Mouse (Mus musculus): ENCODE results near the gene Bbx.
A peak's percentile ranks its signal among the peaks of the same experiment; 100 is the strongest.

Gene Bbx

DNA sequence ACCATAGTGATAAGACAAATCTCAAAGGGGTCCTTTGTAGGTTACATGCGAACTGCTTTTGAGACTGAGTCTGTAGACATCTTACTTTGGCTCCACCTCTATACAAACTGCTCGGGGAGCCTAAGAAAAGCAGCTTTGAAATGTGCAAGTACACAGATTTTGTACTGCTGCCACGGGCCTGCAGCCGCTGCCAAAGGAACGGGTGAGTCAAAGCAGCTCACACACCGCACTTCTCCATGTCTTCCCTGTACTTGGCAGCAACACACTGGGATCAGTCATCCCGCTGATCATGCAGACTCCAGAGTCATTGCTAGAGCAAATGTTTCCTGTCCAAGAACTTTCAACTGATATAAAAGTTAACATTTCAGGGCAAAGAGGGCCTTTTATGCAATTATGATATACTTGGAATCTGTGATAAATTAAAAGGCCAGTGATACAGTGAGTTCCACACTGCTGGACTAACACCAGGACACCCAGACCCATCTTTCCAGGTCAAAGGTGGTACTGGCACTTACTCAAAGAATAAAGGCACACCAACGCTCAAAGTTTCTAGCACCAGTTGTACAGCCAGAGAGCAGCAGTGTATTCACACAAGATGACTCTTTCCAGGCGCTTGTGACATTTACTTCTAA, 122.7 kb downstream of the Bbx start:
- peak; percentile 98 for DNase-seq

DNA sequence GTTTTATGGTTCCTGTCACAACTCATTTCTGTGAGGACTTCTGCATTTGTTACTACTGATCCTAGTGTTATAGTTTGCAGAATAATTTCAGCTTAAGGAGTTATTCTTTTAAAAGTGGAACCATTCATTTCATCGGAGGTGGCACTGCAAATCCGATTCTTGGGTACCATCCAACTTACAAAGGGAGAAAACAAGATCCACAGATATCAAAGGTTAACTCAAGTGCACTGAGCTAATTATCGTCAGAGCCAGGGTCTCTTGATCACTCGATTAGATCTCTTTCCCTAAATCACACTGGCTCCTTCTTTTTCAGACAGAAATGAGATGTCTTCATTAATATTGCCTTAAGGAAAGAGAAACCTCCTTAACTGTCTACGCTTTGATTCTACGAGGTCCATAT, 123.9 kb downstream of the Bbx start:
- no peak for DNase-seq

DNA sequence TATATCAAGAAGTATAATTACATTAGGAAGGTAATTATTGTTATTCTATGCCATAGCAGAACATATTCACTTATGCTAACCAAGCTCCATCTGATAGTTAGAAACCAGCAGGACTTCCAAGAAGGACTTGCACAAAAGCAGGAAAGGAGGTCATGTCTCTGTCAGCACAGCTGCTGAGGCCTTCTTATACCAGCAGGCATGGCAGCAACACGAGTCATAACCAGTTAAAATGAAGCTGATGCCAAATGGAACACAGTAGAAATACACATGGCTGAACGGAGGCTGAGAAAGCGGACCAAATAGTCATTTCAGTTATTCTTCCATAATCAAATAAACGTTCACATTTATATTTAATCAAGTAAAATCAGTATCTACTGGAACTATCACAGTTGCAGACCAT, 125.0 kb downstream of the Bbx start:
- DNase-seq, result no peak

GRCm38 (mm10) chr16:50306727-50307126, 125.5 kb downstream of the Bbx start:
- DNase-seq, result no peak

DNA sequence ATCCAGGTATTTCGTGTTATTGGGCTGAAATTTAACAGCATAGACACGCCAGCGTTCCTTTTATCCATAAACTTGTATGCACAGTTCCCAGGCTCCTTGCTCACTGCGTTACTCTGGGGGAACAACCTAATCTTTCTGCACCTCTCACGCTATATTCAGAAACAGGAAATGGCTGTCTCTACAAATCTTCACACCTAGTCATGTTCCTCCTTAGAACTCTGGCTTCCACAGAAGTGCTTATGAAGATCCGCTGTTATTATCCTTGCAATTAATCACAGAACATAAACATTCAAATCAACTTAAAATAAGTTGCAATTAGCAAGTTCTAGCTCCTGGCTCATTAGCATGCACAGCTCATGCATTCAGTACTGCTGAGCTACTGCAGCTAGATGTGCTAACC, 127.0 kb downstream of the Bbx start:
- no peak for DNase-seq

GRCm38 (mm10) chr16:50302566-50302965, 129.6 kb downstream of the Bbx start:
- DNase-seq, result no peak

- no peak for DNase-seq
These were observed 133.3 kb downstream of the Bbx start for GRCm38 (mm10) chr16:50298743-50299443.

DNA sequence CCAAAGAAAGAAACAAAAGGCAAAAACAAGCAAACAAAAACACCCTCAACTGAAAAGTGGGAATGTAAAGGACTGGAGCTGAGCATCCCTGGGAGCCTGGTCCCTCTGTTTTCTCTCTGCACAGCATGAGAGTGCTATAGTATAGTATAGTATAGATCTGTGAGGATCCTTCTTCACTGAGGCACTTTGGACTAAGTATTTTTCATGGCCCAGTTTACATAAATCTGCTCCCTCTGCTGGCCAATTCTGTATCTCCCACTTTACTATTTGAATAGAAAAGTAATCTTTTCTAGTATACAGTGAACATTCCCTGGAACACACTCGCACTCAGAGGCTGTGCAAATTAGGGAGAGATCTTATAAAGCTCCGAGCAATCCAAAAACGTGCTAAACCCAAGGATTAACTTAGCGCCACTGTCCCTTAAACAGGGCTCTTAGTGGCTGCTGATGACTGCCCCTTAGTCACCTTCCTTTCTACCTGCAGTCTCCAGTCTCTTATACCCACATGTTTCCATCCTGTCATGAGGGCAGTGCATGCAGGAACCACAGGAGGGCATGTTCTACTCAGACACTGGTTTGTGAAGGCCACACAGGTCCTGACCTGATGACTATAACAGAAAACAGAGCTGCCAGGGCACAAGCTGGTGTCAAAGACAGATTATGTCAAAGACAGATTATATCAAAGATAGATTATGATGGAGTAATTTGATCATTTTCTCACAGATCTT, 138.5 kb downstream of the Bbx start:
- no peak for DNase-seq

DNA sequence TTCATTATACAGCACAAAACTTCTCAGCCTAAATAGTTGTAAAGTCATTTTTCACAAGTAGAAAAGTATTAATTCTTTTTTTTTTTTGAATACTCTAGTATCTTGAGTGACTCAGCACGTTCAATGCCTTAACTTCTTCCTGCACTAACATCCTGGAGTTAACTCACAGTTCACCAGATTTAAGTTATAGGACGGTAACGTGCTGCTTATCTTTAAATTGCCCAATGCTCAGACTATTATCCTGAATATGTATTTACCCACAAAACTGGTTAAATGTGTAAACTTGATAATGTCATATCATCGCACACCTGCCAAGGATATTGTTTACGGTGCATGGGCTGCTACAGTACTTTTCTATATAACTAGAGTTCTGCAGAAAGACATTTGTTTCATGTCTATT, 139.4 kb downstream of the Bbx start:
- DNase-seq, result no peak

- no peak for DNase-seq
These were observed 142.4 kb downstream of the Bbx start for GRCm38 (mm10) chr16:50289764-50290163.

- no peak for DNase-seq
These were observed 159.4 kb downstream of the Bbx start for GRCm38 (mm10) chr16:50272813-50273212.

DNA sequence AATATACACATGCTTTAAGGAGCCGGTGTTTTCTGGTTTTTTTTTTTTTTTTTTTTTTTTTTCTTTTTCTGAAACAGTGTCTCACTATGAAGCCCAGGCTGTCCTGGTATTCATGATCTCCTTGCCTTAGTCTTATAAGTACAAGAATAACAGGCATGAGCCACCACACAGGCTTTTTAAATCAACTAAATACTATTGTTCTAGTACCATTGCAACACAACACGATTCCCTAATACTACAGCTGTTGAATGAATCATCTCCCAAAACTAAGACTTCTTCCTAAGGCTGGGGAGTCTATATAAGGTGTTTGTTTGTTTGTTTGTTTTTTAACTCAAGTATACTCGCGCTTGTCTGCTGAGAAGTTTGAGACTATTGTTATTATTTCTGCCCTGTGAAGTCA, 169.5 kb downstream of the Bbx start:
- no peak for DNase-seq

DNA sequence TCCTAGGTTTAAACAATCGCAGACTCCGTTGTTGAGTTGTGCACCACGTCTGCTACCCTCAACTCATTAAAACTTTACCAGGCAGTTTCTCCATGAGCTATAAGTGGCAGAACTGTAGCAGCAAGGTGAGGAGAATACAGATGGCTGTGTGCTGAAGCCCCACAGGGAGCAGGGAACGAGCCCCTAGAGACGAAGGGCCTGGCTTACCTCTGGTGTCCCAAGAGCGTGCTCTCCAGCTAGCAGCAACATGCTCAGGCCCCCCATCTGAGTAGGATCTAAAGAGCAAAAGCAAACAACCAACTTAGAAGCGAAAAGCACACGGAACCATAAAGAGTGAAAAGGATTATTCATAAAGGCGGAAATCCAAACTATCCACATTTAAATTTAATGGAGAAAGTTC, 170.0 kb downstream of the Bbx start:
- peak; percentile 70 for DNase-seq

- no peak for DNase-seq
These were observed 170.4 kb downstream of the Bbx start for GRCm38 (mm10) chr16:50261741-50262140.

DNA sequence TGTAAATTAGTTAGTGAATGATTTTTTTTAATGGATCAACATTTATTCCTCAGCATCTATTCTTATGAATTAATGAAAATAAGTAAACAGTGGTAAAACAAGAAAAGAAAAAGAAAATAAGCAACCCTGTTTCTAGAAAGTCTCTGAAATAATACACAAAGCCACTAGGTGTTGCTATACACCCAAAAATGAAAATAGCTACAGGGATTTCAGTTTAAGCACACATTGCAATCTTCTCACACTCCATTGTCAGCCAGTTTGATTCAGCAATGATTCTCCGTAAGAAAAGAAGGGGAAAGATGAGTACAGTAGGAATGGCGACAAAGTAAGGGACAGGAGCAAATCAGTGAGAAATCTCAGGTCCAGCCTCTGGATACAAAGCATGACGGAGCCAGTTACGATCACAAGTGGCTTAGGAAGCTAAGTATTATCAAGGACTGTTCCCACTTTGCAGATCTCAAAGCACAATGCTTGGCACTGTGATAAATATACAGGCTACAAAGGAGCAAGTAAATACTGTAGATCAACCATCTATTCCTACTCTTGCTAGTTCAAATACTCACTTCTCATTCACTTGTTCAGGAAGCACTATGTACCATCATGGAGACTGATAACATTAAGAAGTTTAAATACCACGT, 177.5 kb downstream of the Bbx start:
- DNase-seq, result no peak

GRCm38 (mm10) chr16:50251417-50251975, 180.7 kb downstream of the Bbx start:
- peak; percentile 79 for DNase-seq

DNA sequence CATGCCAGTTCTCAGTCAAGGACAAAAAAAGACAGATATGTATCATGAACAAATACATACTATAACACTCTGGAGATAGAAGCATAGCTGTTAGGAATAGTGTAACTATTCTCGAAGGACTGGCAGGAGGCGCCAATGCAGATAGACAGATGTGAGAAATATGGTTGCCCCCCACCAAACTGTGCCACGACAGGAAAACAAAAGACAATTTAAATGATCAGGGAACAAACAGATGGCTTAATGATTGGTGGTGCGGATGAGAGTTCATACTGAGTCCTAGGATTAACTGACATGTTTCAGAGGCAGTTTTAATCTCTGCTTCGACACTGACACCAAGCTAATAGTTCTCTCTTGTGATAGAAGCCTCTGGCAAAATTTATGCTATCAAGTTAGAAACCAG, 181.7 kb downstream of the Bbx start:
- peak; percentile 59 for DNase-seq

GRCm38 (mm10) chr16:50249036-50249435, 183.2 kb downstream of the Bbx start:
- DNase-seq, result no peak

DNA sequence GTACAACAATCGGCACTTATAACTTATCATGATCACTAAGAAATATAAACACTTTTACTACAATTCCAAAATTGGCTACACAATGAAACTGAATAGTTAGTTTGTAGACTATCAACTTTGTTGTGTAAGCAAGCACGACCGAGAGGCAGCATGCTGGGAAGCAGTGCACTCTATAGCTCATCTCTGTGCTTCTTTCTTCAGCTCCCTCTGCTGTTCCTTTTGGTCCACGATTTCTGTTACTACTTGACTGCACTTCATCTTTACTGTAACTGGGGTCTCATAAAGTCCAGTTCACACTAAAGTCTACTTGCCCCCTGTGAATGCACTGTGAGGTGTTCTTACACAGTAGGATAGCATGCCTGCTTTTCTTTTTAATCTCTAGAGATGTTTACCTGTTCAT, 189.7 kb downstream of the Bbx start:
- no peak for DNase-seq

DNA sequence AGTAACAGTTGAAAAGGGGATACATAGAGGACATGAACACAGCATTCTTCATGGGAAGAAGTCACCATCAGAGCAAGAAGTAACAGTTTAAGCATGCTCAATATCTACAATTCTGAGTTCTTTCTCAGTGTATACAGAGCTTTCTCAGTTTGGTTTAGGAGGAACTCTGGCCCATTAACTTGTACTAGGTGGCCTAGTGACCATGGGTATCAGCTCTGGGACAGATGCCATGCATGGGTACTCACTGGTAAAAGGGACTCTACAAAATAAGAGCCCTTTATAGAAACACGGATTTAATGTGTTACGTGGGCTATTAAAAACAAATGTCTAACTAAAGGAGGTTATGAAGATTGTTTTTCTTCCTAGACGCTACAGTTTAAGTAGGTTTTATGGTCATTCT, 190.6 kb downstream of the Bbx start:
- DNase-seq, result no peak

DNA sequence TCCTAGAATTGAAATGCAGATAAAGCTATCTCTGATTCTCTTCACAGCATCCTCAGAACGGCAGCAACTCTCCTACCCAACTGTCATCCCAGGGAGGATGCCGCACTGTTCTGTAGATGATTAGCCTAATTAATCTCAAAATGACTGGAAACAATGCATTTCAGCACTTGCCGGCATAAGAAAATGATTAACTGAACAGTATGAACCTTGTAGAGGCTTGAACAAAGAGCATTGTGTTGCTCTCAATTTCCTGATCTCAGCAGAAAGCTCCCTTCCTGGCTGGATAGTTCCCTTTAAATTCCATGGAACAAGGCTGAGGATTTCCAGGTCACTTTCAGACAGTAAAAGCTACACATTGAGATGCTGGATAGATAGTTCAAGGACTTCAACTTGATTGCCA, 197.0 kb downstream of the Bbx start:
- no peak for DNase-seq

- no peak for DNase-seq
These were observed 201.6 kb downstream of the Bbx start for GRCm38 (mm10) chr16:50230624-50231023.

GRCm38 (mm10) chr16:50228833-50229232, 203.4 kb downstream of the Bbx start:
- peak; percentile 24 for DNase-seq
